Mouse (Mus musculus): ENCODE results near the gene Sfrp4.

DNA sequence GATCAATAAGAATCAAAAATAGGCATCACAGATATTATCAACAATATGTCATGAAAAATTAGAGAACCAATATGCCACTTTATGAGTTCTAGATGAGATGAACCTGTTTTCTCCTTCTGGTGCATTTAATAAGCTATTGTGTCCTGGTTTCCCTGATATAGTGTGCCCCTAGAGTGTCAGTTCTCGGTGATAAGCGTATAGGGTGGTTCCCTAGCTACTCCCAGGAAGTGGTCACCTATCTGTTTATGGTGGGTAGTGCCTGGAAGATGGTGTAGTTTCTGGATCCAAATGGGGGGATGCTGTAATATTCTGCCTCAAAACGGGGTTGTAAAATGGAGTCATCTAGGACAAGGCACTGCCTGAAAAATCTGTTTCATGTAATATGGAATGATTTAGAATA lies 47.0 kb upstream of the Sfrp4 start:
- no peak for TF ChIP-seq CTCF (IDR thresholded peaks at IDR 0.05; ENCODE audit: low read depth, low read length)
- TF ChIP-seq POLR2A (IDR thresholded peaks at IDR 0.05; ENCODE audit: borderline replicate concordance, low read depth, low read length) = no peak

Measured in bone marrow macrophage, adult 2 months (primary cell).